Mouse (Mus musculus): ENCODE data around the gene Sema4f.

DNA sequence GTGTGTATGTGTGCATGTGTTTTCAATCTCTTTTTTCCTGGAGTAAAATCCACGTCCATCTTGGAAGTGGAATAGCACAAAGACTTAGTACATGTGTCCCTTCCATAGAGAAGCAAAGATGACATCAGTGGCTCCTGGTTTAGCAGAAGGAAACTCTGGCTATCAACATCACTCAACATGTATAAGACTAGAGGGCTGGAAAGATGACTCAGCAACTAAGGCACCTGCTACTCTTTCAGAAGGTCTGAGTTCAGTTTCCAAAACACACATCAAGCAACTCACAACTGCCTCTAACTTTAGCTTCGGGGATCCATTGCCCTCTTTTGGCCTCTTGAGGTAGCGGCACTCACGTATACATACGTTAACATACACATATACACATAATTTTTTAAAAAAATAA lies 28.3 kb downstream of the Sema4f start:
- TF ChIP-seq CTCF (IDR thresholded peaks at IDR 0.05; ENCODE audit: low read depth, low read length): no peak
- TF ChIP-seq GATA1 (IDR thresholded peaks at IDR 0.05; ENCODE audit: borderline replicate concordance, low read length): no peak
- TF ChIP-seq POLR2AphosphoS5 (IDR thresholded peaks at IDR 0.05; ENCODE audit: insufficient replicate concordance, low read depth, low read length): no peak
